Mouse (Mus musculus) kidney, postnatal 10 days (tissue): Measurements from ENCODE around the gene Spint1.

ENCODE experiments used
- DNase-seq: peaks from one replicate; pipeline ENCODE4 v3.0.0; 2021; ENCODE audit warnings: mixed read lengths

The Spint1 gene

GRCm38 (mm10) chr2:119294411-119294810, 57.2 kb downstream of the Spint1 start:
- no peak for DNase-seq

DNA sequence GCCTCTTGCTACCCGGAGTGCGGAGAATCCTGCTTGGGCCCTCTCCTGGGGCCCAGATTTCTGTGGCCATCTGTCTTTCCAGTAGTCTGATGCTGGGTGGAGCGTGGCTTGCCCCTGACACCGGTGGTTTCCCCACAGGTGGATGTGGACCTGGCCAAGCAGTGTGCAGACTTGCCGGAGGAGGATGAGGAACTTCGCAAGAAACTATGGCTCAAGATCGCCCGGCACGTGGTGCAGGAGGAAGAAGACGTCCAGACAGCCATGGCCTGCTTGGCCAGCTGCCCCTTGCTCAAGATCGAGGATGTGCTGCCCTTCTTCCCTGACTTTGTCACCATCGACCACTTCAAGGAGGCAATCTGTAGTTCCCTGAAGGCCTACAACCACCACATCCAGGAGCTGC, 59.6 kb downstream of the Spint1 start:
- no peak for DNase-seq

GRCm38 (mm10) chr2:119297506-119297905, 60.3 kb downstream of the Spint1 start:
- no peak for DNase-seq

DNA sequence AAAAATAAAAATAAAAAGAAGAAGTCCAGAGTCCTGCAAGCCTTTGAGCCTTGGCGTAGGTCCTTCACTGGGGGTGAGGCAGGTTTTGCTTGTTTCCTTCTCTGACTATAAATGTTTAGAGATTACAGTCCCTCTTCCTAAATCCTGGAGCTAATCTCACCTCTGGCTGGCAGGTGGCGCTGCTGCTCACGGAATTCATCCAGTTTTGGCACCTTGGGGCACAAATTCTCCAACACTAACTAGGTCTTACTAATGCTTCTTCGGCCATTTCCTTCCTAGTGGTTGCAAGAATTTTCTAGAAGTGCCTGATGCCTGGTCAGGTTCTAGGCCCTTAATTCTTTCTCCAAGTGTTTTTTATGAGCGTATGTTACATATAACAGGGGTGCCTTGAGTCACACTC, 61.2 kb downstream of the Spint1 start:
- peak; percentile 83 for DNase-seq

DNA sequence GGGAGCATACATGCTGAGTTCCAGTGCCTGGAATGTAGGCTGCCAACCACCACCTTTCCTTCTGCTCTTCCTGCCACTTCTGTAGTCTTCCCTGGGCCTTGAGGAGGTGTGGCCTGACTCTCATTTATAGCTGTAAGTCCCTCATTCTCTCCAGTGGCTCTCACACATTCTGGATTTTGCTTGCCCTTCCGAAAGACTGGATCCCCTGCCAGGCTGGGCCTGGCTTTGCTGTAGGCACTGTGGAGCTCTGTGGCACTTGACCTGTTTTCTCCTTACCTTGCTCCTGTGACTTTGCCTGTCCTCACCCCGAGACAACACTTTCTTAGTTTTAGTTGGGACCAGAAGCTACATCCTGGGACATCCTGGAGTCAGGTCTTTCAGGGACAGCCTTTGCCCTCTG, 61.7 kb downstream of the Spint1 start:
- no peak for DNase-seq
